Mouse (Mus musculus): ENCODE measurements around the gene Trpc1. TPM values are rescaled to one million over a fixed set of nuclear protein-coding genes. Genes with fewer than 3 reads are reported as not detected.

The Trpc1 gene
- polyA plus RNA-seq, 1 experiment from 2014 or later, result 4.7 TPM

GRCm38 (mm10) chr9:95665835-95666234, 84.3 kb downstream of the Trpc1 start:
- no peak overlapping the region for H3K4me3 ChIP-seq (ENCODE audit: low read depth, low read length)
- no peak overlapping the region for H3K4me2 ChIP-seq (replicated peaks; ENCODE audit: low read depth, low read length)
- no peaks in the 10 kb centered on the region for H3K9me3 ChIP-seq (ENCODE audit: low read length)
- 58% methylated on average over 6 of the region's 6 CpGs for WGBS
- no peaks in the 10 kb centered on the region for H3K4me1 ChIP-seq (ENCODE audit: insufficient read depth, low read depth, low read length)
- H3K27ac ChIP-seq (ENCODE audit: low read length), result no peak overlapping the region
- TF ChIP-seq CTCF (IDR thresholded peaks at IDR 0.05) (no peak), EP300 (IDR thresholded peaks at IDR 0.05) (no peak)
- peak; percentile 71 for DNase-seq (ENCODE audit: low spot score)
- ATAC-seq, result peak; percentile 83
- H3K9ac ChIP-seq (replicated peaks; ENCODE audit: low read depth), result no peak overlapping the region
- H3K27me3 ChIP-seq (replicated peaks; ENCODE audit: insufficient read depth, low read length), result no peaks in the 10 kb centered on the region
- no peaks in the 10 kb centered on the region for H3K36me3 ChIP-seq (ENCODE audit: insufficient read depth, low read length)

DNA sequence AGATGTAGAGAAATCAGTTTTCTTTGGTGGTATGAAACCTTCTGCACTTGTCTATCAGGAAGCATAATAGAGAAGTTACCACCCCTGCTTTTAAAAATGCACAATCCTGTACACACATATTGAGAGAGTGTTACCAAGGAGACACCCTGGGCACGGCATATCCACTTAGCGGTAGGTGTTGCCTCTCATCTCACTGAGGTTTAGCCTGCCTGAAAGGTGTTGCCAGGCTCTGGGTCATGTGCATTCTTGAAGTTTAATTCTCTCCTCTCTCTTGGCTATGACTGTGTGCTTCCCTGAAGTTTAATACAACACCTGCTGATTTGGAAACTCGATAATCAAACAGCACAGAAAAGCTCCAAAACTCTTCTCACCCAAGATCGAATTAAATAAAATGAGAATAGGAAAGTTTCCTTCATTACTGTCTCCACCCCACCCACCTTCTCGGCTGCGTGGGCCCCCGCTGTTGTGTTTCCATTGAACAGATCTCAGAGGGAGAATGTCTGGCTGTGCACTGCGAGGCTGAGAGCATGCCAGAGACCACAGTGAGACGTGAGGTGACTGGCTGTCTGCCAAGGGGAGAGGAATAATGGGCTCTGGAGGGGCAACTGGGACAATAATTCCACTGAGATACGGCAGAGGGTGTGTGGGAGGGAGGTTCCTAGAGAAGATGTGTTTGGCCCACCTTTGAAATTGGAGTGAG, 85.7 kb downstream of the Trpc1 start:
- ATAC-seq (no peak), DNase-seq (ENCODE audit: low spot score) (no peak)
- Histone ChIP-seq H3K4me1 (ENCODE audit: insufficient read depth, low read depth, low read length) (no peaks in the 10 kb centered on the region), H3K4me3 (ENCODE audit: low read depth, low read length) (no peak overlapping the region), H3K9ac (replicated peaks; ENCODE audit: low read depth) (no peak overlapping the region), H3K27me3 (replicated peaks; ENCODE audit: insufficient read depth, low read length) (no peaks in the 10 kb centered on the region), H3K36me3 (ENCODE audit: insufficient read depth, low read length) (no peaks in the 10 kb centered on the region), H3K4me2 (replicated peaks; ENCODE audit: low read depth, low read length) (no peak overlapping the region), H3K9me3 (ENCODE audit: low read length) (no peaks in the 10 kb centered on the region), H3K27ac (ENCODE audit: low read length) (no peak overlapping the region)
- TF ChIP-seq CTCF (IDR thresholded peaks at IDR 0.05) (no peak), EP300 (IDR thresholded peaks at IDR 0.05) (no peak)
- WGBS, result 51% methylated on average over 10 of the region's 10 CpGs

DNA sequence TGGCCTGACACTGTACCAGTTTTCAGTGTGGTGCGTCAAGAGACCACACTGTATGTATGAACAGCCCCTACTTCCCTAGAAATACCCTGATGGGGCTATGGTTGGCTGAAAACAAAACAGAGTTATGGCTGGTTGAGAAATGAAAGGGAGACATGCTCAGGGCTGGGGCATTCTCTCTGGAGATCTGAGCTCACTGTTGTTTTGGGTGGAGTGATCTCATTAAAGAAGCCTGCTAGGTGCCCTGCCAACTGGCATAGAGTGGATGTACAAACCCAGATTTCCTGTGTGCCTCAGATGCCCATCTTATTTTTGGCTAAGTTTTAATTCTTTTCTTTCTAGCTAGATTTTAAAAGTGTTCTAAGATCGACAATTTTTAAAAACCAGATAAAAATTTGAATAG, 92.2 kb downstream of the Trpc1 start:
- no peak for TF ChIP-seq EP300 (IDR thresholded peaks at IDR 0.05)
- TF ChIP-seq CTCF (IDR thresholded peaks at IDR 0.05), result no peak
- H3K4me3 ChIP-seq (ENCODE audit: low read depth, low read length), result no peak overlapping the region
- DNase-seq (ENCODE audit: low spot score), result no peak
- 77% methylated on average over 2 of the region's 2 CpGs for WGBS
- no peak for ATAC-seq
- no peak overlapping the region for H3K4me2 ChIP-seq (replicated peaks; ENCODE audit: low read depth, low read length)
- no peak overlapping the region for H3K9ac ChIP-seq (replicated peaks; ENCODE audit: low read depth)
- H3K36me3 ChIP-seq (ENCODE audit: insufficient read depth, low read length), result no peaks in the 10 kb centered on the region
- no peaks in the 10 kb centered on the region for H3K9me3 ChIP-seq (ENCODE audit: low read length)
- no peaks in the 10 kb centered on the region for H3K4me1 ChIP-seq (ENCODE audit: insufficient read depth, low read depth, low read length)
- H3K27me3 ChIP-seq (replicated peaks; ENCODE audit: insufficient read depth, low read length), result no peaks in the 10 kb centered on the region
- no peak overlapping the region for H3K27ac ChIP-seq (ENCODE audit: low read length)

Other genes starting within 250 kb of the Trpc1 start
- 73.2 and 84.4 TPM in 2 replicates for gene U2surp, start 238.4 kb downstream of the Trpc1 start, polyA plus RNA-seq (2015; fragmentation: Nextera tagmentation; extraction: Ambion mirVana)
- 0.11 and 0.16 TPM in 2 replicates for gene Paqr9, start 190.7 kb downstream of the Trpc1 start, polyA plus RNA-seq (2015; fragmentation: Nextera tagmentation; extraction: Ambion mirVana)
- 45.7 and 52.1 TPM in 2 replicates for gene Pcolce2, start 112.8 kb downstream of the Trpc1 start, polyA plus RNA-seq (2015; fragmentation: Nextera tagmentation; extraction: Ambion mirVana)
- gene Pls1, start 94.9 kb upstream of the Trpc1 start, polyA plus RNA-seq (2015; fragmentation: Nextera tagmentation; extraction: Ambion mirVana), result 14.2 and 16.0 TPM in 2 replicates
- 4.9 and 6.8 TPM in 2 replicates for gene Atr, start 107.2 kb upstream of the Trpc1 start, polyA plus RNA-seq (2015; fragmentation: Nextera tagmentation; extraction: Ambion mirVana)
- gene Xrn1, start 204.4 kb upstream of the Trpc1 start, polyA plus RNA-seq (2015; fragmentation: Nextera tagmentation; extraction: Ambion mirVana), result 9.9 and 13.3 TPM in 2 replicates